Mouse (Mus musculus) hematopoietic stem cell, adult 5-6 weeks (primary cell): Measurements from ENCODE around the gene Fry. TPM values are rescaled to one million over a fixed set of nuclear protein-coding genes. Genes with fewer than 3 reads are reported as not detected.

Experiments used
- ATAC-seq, 2 experiments: fragments of 125-278 bp in 1 of 2; replicated peaks in 1 of 2; 2 replicates each; pipeline ENCODE4 v1.8.0; 2016 to 2017; ENCODE audit warnings: inconsistent platforms in 2 of 2, mild to moderate bottlenecking in 2 of 2, moderate number of reproducible peaks in 2 of 2, low read depth in 1 of 2, moderate TSS enrichment in 1 of 2; ENCODE audit not compliant: low FRiP score in 2 of 2, poor library complexity in 2 of 2, severe bottlenecking in 2 of 2, insufficient read depth in 1 of 2, low TSS enrichment in 1 of 2
- total RNA-seq: library from RNA; stranded (forward); fragments of 172-1452, 232-1000 nt; gene quantifications from 2 replicates; pipeline ENCODE4 v1.2.3, GENCODE M21; 2017

The Fry gene
- total RNA-seq, 1 experiment from 2014 or later: 28.2 TPM

- no peak for ATAC-seq
Observed at GRCm38 (mm10) chr5:150120676-150121075, 2.2 kb downstream of the Fry start.

GRCm38 (mm10) chr5:150122095-150122494 is 3.6 kb downstream of the Fry start:
- no peak for ATAC-seq

GRCm38 (mm10) chr5:150122571-150122970 is 4.1 kb downstream of the Fry start:
- ATAC-seq: no peak

- no peak for ATAC-seq
Observed at GRCm38 (mm10) chr5:150125920-150126319, 7.5 kb downstream of the Fry start.

GRCm38 (mm10) chr5:150128432-150128831 is 10.0 kb downstream of the Fry start:
- no peak for ATAC-seq

GRCm38 (mm10) chr5:150130144-150130543 is 11.7 kb downstream of the Fry start:
- no peak for ATAC-seq

- ATAC-seq: no peak
Observed at GRCm38 (mm10) chr5:150131166-150131565, 12.7 kb downstream of the Fry start.

GRCm38 (mm10) chr5:150134651-150135050 is 16.2 kb downstream of the Fry start:
- ATAC-seq: no peak

GRCm38 (mm10) chr5:150135529-150135928 is 17.1 kb downstream of the Fry start:
- ATAC-seq: peak in 1 of 2 experiments; percentile 37; a peak in 1 of 4 replicates

- ATAC-seq: peak; percentile 76 to 83
Observed at GRCm38 (mm10) chr5:150137772-150138451, 19.5 kb downstream of the Fry start.

GRCm38 (mm10) chr5:150140513-150140912 is 22.1 kb downstream of the Fry start:
- ATAC-seq: no peak

- no peak for ATAC-seq
Observed at GRCm38 (mm10) chr5:150145967-150146366, 27.5 kb downstream of the Fry start.

GRCm38 (mm10) chr5:150146612-150147011 is 28.2 kb downstream of the Fry start:
- ATAC-seq: no peak

- no peak for ATAC-seq
Observed at GRCm38 (mm10) chr5:150149725-150150124, 31.3 kb downstream of the Fry start.

GRCm38 (mm10) chr5:150150986-150151385 is 32.5 kb downstream of the Fry start:
- ATAC-seq: no peak

GRCm38 (mm10) chr5:150152071-150152879 is 33.8 kb downstream of the Fry start:
- ATAC-seq: no peak

GRCm38 (mm10) chr5:150152880-150153281 is 34.4 kb downstream of the Fry start:
- ATAC-seq: no peak

GRCm38 (mm10) chr5:150155388-150155787 is 36.9 kb downstream of the Fry start:
- peak; percentile 12 to 41; a peak in 2 of 4 replicates for ATAC-seq
